Mouse (Mus musculus): Measurements from ENCODE around the gene Vnn3.

DNA sequence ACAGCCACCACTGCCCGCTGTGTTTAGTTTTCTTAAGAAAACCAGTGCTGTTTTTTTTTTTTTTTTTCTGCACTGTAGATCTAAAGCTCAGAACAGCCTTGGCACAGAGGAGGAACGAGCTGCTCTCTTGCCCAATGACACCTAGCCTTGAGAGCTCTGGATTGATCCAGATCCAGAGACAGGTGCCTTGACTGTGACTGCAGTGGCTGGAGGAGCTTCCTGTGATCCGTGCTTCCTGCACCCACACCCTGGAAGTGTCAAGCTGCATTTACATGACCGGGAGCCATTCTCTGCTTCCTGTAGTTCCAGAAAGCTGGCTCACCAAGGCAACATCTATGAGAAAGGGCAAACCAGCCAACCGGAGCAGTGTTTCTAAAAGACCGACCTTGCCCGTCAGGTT lies 24.7 kb upstream of the Vnn3 start:
- no peak for TF ChIP-seq CTCF (conservative IDR thresholded peaks at IDR 0.05; ENCODE audit: insufficient read depth, insufficient read length, low read depth, low read length)
- TF ChIP-seq POLR2A (IDR thresholded peaks at IDR 0.05; ENCODE audit: low read depth, low read length): no peak
